Mouse (Mus musculus) limb, embryonic 14.5 days (tissue): ENCODE results near the gene Vasp. TPM values are rescaled to one million over a fixed set of nuclear protein-coding genes. Genes with fewer than 3 reads are reported as not detected.

Source experiments
- ATAC-seq: fragments of 200-750 bp; cut with Nextera tagmentation; 2 replicates; pipeline ENCODE4 v1.8.0; 2017; ENCODE audit warnings: low read depth, moderate number of reproducible peaks, moderate TSS enrichment; ENCODE audit not compliant: low FRiP score
- DNase-seq: peaks from one replicate; pipeline ENCODE4 v3.0.0-alpha.2; 2015; ENCODE audit warnings: low spot score
- H3K27ac ChIP-seq: fragments of 300-500 bp; sonication (generic); replicated peaks from 2 replicates; pipeline ENCODE4 v1.5.1; 2014; ENCODE audit warnings: low read depth, mild to moderate bottlenecking, low read length, moderate library complexity, mixed read lengths
- H3K27me3 ChIP-seq: fragments of 300-500 bp; sonication (generic); 2 replicates; pipeline ENCODE4 v1.6.1; 2014; ENCODE audit warnings: low read length, mixed read lengths; ENCODE audit not compliant: control insufficient read depth, insufficient read depth
- H3K36me3 ChIP-seq: fragments of 300-500 bp; sonication (generic); 2 replicates; pipeline ENCODE4 v1.6.1; 2014; ENCODE audit warnings: mild to moderate bottlenecking, low read length, moderate library complexity, mixed read lengths; ENCODE audit not compliant: control insufficient read depth, insufficient read depth
- H3K4me1 ChIP-seq: fragments of 300-500 bp; sonication (generic); 2 replicates; pipeline ENCODE4 v1.6.1; 2014; ENCODE audit warnings: antibody characterized with exemption, low read length, mixed read lengths; ENCODE audit not compliant: control insufficient read depth, insufficient read depth
- H3K4me2 ChIP-seq: fragments of 300-500 bp; sonication (generic); replicated peaks from 2 replicates; pipeline ENCODE4 v1.6.1; 2014; ENCODE audit warnings: low read depth, mild to moderate bottlenecking, low read length, moderate library complexity; ENCODE audit not compliant: severe bottlenecking
- H3K4me3 ChIP-seq: fragments of 300-500 bp; sonication (generic); replicated peaks from 2 replicates; pipeline ENCODE4 v1.5.1; 2014; ENCODE audit warnings: low read length
- H3K9ac ChIP-seq: fragments of 300-500 bp; sonication (generic); 2 replicates; pipeline ENCODE4 v1.6.1; 2014; ENCODE audit warnings: mild to moderate bottlenecking, low read depth, low read length, moderate library complexity; ENCODE audit not compliant: severe bottlenecking
- H3K9me3 ChIP-seq: fragments of 300-500 bp; sonication (generic); 2 replicates; pipeline ENCODE4 v1.6.1; 2016; ENCODE audit warnings: low read length; ENCODE audit not compliant: control insufficient read depth
- POLR2A ChIP-seq: fragments of 200-500 bp; IDR thresholded peaks from 2 replicates; pipeline ENCODE4 v1.8.0; 2012; ENCODE audit warnings: inconsistent platforms, mild to moderate bottlenecking, moderate library complexity, borderline replicate concordance; ENCODE audit not compliant: insufficient read depth, insufficient read length; ENCODE audit errors: extremely low read depth
- WGBS: fragments of 180-500 bp; shearing (Covaris S2); extraction: QIAGEN DNeasy Blood & Tissue Kit; methylation state at CpG from one replicate; pipeline ENCODE4 v1.1.7; 2014; 5-methylcytosine and 5-hydroxymethylcytosine counted together
- polyA plus RNA-seq, 2 experiments: library from polyadenylated mRNA; depleted of rRNA in 1 of 2; stranded (reverse) in 1 of 2; unstranded in 1 of 2; fragments of >200 nt; fragmentation: Nextera tagmentation in 1 of 2; extraction: Ambion mirVana in 1 of 2; gene quantifications; 2 replicates each; pipeline versions ENCODE4 v1.2.1 to v1.2.3; 2012 to 2014

Vasp gene
- polyA plus RNA-seq, 2 experiments: 66.7 to 126 TPM

DNA sequence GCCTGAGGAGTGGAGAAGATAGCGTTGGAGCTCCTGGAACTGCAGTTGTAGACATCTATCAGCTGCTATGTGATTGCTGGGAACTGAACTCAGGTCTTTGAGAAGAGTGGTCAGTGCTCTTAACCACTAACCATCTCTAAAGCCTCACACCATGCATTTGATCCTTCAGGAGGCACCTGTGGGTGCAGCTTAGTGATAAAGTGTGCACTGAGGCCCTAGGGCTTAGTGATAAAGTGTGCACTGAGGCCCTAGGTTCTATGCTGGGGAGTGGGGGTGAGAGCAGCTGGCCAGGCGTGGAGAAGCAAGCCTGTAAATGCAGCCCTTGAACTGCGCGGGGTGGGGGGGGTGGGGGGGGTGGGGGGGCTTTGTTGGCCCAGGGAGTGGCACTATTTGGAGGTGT is 31.6 kb downstream of the Vasp start:
- H3K36me3 ChIP-seq: peaks cover 4% of the 10 kb centered on the region; the same call in 1 of the 2 replicates
- H3K4me1 ChIP-seq: no peaks in the 10 kb centered on the region
- H3K9ac ChIP-seq: no peak overlapping the region
- no peak for DNase-seq
- H3K4me2 ChIP-seq: no peak overlapping the region
- no peak overlapping the region for H3K27ac ChIP-seq
- no peak overlapping the region for H3K4me3 ChIP-seq
- no peaks in the 10 kb centered on the region for H3K27me3 ChIP-seq
- H3K9me3 ChIP-seq: no peaks in the 10 kb centered on the region
- WGBS: 78% methylated on average over 1 of the region's 4 CpGs
- no peak for TF ChIP-seq POLR2A
- ATAC-seq: no peak

- DNase-seq: peak; percentile 88
- Histone ChIP-seq H3K9ac (no peak overlapping the region), H3K4me3 (no peak overlapping the region), H3K27ac (no peak overlapping the region), H3K36me3 (no peaks in the 10 kb centered on the region), H3K27me3 (no peaks in the 10 kb centered on the region), H3K9me3 (no peaks in the 10 kb centered on the region), H3K4me2 (no peak overlapping the region), H3K4me1 (no peaks in the 10 kb centered on the region)
- TF ChIP-seq POLR2A: no peak
- peak; percentile 86 for ATAC-seq
- 0% methylated on average over 1 of the region's 1 CpGs for WGBS
These were observed 32.2 kb downstream of the Vasp start for GRCm38 (mm10) chr7:19239423-19239822.

- H3K4me3 ChIP-seq: no peak overlapping the region
- H3K4me2 ChIP-seq: no peak overlapping the region
- no peaks in the 10 kb centered on the region for H3K9me3 ChIP-seq
- H3K9ac ChIP-seq: no peak overlapping the region
- 94% methylated on average over 4 of the region's 4 CpGs for WGBS
- DNase-seq: no peak
- no peaks in the 10 kb centered on the region for H3K4me1 ChIP-seq
- no peaks in the 10 kb centered on the region for H3K36me3 ChIP-seq
- no peak for TF ChIP-seq POLR2A
- H3K27me3 ChIP-seq: no peaks in the 10 kb centered on the region
- no peak overlapping the region for H3K27ac ChIP-seq
- ATAC-seq: no peak
These were observed 33.3 kb downstream of the Vasp start for GRCm38 (mm10) chr7:19238344-19238743.

GRCm38 (mm10) chr7:19236411-19236810 is 35.2 kb downstream of the Vasp start:
- Histone ChIP-seq H3K4me3 (no peak overlapping the region), H3K27ac (no peak overlapping the region), H3K4me1 (no peaks in the 10 kb centered on the region), H3K9ac (peak overlapping the region; percentile 12; the same call in 1 of the 2 replicates), H3K4me2 (no peak overlapping the region), H3K36me3 (no peaks in the 10 kb centered on the region), H3K9me3 (no peaks in the 10 kb centered on the region), H3K27me3 (no peaks in the 10 kb centered on the region)
- DNase-seq: no peak
- no peak for TF ChIP-seq POLR2A
- WGBS: 85% methylated on average over 2 of the region's 2 CpGs
- ATAC-seq: no peak

GRCm38 (mm10) chr7:19235092-19235671 is 36.4 kb downstream of the Vasp start:
- H3K4me2 ChIP-seq: no peak overlapping the region
- H3K4me1 ChIP-seq: no peaks in the 10 kb centered on the region
- no peak overlapping the region for H3K27ac ChIP-seq
- H3K9me3 ChIP-seq: no peaks in the 10 kb centered on the region
- ATAC-seq: no peak
- H3K27me3 ChIP-seq: no peaks in the 10 kb centered on the region
- DNase-seq: no peak
- no peak for TF ChIP-seq POLR2A
- no peak overlapping the region for H3K4me3 ChIP-seq
- no peak overlapping the region for H3K9ac ChIP-seq
- H3K36me3 ChIP-seq: no peaks in the 10 kb centered on the region
- 79% methylated on average over 2 of the region's 2 CpGs for WGBS
